Mouse (Mus musculus) ovary, postnatal 36 days (tissue): Measurements from ENCODE around the gene Tm4sf20.

ENCODE experiments used
- DNase-seq: peaks from one replicate; pipeline ENCODE4 v3.0.0; 2022; ENCODE audit warnings: low spot score, mixed read lengths

Tm4sf20 gene

GRCm38 (mm10) chr1:82768269-82768668, at the start of gene Tm4sf20:
Gene Tm4sf20 (minus strand): TSS chr1:82768461.
- no peak for DNase-seq

GRCm38 (mm10) chr1:82815941-82816716, 47.9 kb upstream of the Tm4sf20 start:
- no peak for DNase-seq

- no peak for DNase-seq
Measured at GRCm38 (mm10) chr1:82811766-82812165, 43.5 kb upstream of the Tm4sf20 start.

GRCm38 (mm10) chr1:82808564-82808963, 40.3 kb upstream of the Tm4sf20 start:
- no peak for DNase-seq

- no peak for DNase-seq
Measured at GRCm38 (mm10) chr1:82807206-82807605, 38.9 kb upstream of the Tm4sf20 start.

GRCm38 (mm10) chr1:82806391-82806790, 38.1 kb upstream of the Tm4sf20 start:
- no peak for DNase-seq

GRCm38 (mm10) chr1:82804059-82804458, 35.8 kb upstream of the Tm4sf20 start:
- no peak for DNase-seq

- no peak for DNase-seq
Measured at GRCm38 (mm10) chr1:82803608-82804007, 35.3 kb upstream of the Tm4sf20 start.

- DNase-seq = no peak
Measured at GRCm38 (mm10) chr1:82801105-82801783, 33.0 kb upstream of the Tm4sf20 start.

GRCm38 (mm10) chr1:82798922-82799321, 30.7 kb upstream of the Tm4sf20 start:
- DNase-seq = no peak

GRCm38 (mm10) chr1:82798304-82798703, 30.0 kb upstream of the Tm4sf20 start:
- no peak for DNase-seq

GRCm38 (mm10) chr1:82797088-82797487, 28.8 kb upstream of the Tm4sf20 start:
- no peak for DNase-seq

- no peak for DNase-seq
Measured at GRCm38 (mm10) chr1:82795702-82796443, 27.6 kb upstream of the Tm4sf20 start.

GRCm38 (mm10) chr1:82795211-82795610, 26.9 kb upstream of the Tm4sf20 start:
- DNase-seq = no peak

GRCm38 (mm10) chr1:82793986-82794385, 25.7 kb upstream of the Tm4sf20 start:
- no peak for DNase-seq

GRCm38 (mm10) chr1:82793110-82793509, 24.8 kb upstream of the Tm4sf20 start:
- no peak for DNase-seq

GRCm38 (mm10) chr1:82792238-82792637, 24.0 kb upstream of the Tm4sf20 start:
- no peak for DNase-seq

- no peak for DNase-seq
Measured at GRCm38 (mm10) chr1:82791105-82791504, 22.8 kb upstream of the Tm4sf20 start.

GRCm38 (mm10) chr1:82788070-82788469, 19.8 kb upstream of the Tm4sf20 start:
- DNase-seq = no peak

GRCm38 (mm10) chr1:82787414-82787813, 19.2 kb upstream of the Tm4sf20 start:
- peak; percentile 29 for DNase-seq

- DNase-seq = no peak
Measured at GRCm38 (mm10) chr1:82785546-82785945, 17.3 kb upstream of the Tm4sf20 start.

GRCm38 (mm10) chr1:82783559-82783958, 15.3 kb upstream of the Tm4sf20 start:
- no peak for DNase-seq
